Comparison of ENCODE assay signal across 10 mouse cellular contexts in genomic region chr7:15933437-15934359, GRCm38 (mm10). TPM values are rescaled to one million over a fixed set of nuclear protein-coding genes. Genes with fewer than 3 reads are reported as not detected.
A peak's percentile ranks its signal among the peaks of the same experiment; 100 is the strongest.
DNase-seq lines count a peak whose midpoint lies in the region; ATAC-seq and TF ChIP-seq lines count a peak whose summit lies in the region.
"Had no signal": no experiment of that assay in that cellular context is flagged by ENCODE, and none has a peak within 500 bp of the region (broad histone marks: within the 10 kb centered on the region; RNA-seq: fewer than 3 reads in every experiment).

No protein-coding gene starts in this region.

- H3K4me3 ChIP-seq in forebrain, embryonic 11.5 days (ENCODE audit: low read depth, low read length): no peak overlapping the region
- no peak overlapping the region for H3K4me3 ChIP-seq in forebrain, embryonic 13.5 days
- no peak overlapping the region for H3K4me3 ChIP-seq in lung, embryonic 16.5 days (ENCODE audit: low read length)
- H3K4me3 ChIP-seq in kidney, postnatal 0 days (replicated peaks; ENCODE audit: low read depth, low read length): no peak overlapping the region
- H3K4me3 ChIP-seq in stomach, embryonic 15.5 days (replicated peaks): no peak overlapping the region
- H3K4me3 ChIP-seq: embryonic facial prominence, embryonic 12.5 days had no signal

- no peaks in the 10 kb centered on the region for H3K27me3 ChIP-seq in forebrain, embryonic 11.5 days (ENCODE audit: control insufficient read depth, insufficient read depth, low read length)
- H3K27me3 ChIP-seq in forebrain, embryonic 13.5 days: no peaks in the 10 kb centered on the region
- H3K27me3 ChIP-seq in lung, embryonic 16.5 days (ENCODE audit: control insufficient read depth, insufficient read depth, low read depth, low read length): no peaks in the 10 kb centered on the region
- H3K27me3 ChIP-seq in kidney, postnatal 0 days (ENCODE audit: insufficient read depth, low read length): no peaks in the 10 kb centered on the region
- H3K27me3 ChIP-seq in stomach, embryonic 15.5 days (replicated peaks): no peaks in the 10 kb centered on the region
- H3K27me3 ChIP-seq: embryonic facial prominence, embryonic 12.5 days had no signal

- no peak for ATAC-seq in forebrain, embryonic 11.5 days (replicated peaks; ENCODE audit: low FRiP score)
- ATAC-seq in forebrain, embryonic 13.5 days: no peak
- peak; percentile 72 for ATAC-seq in lung, embryonic 16.5 days (ENCODE audit: low read depth)
- ATAC-seq in kidney, postnatal 0 days (replicated peaks; ENCODE audit: low FRiP score, low read depth): 0 out of 2 replicates have a peak, but pooled peaks have one; percentile 38
- ATAC-seq in stomach, embryonic 15.5 days (ENCODE audit: insufficient read depth, low FRiP score, low read depth): 0 out of 2 replicates have a peak, but pooled peaks have one; percentile 42

- no peaks in the 10 kb centered on the region for H3K4me1 ChIP-seq in forebrain, embryonic 11.5 days (replicated peaks; ENCODE audit: control insufficient read depth, insufficient read depth, low read length)
- H3K4me1 ChIP-seq in forebrain, embryonic 13.5 days: no peaks in the 10 kb centered on the region
- no peaks in the 10 kb centered on the region; the same call in 1 of the 2 replicates for H3K4me1 ChIP-seq in lung, embryonic 16.5 days (replicated peaks; ENCODE audit: control insufficient read depth, insufficient read depth, low read length)
- no peaks in the 10 kb centered on the region for H3K4me1 ChIP-seq in kidney, postnatal 0 days (replicated peaks; ENCODE audit: insufficient read depth, low read length)
- H3K4me1 ChIP-seq in stomach, embryonic 15.5 days: no peaks in the 10 kb centered on the region
- H3K4me1 ChIP-seq: embryonic facial prominence, embryonic 12.5 days had no signal

- H3K4me2 ChIP-seq in forebrain, embryonic 11.5 days (ENCODE audit: low read depth, low read length, severe bottlenecking): no peak overlapping the region
- H3K4me2 ChIP-seq in forebrain, embryonic 13.5 days: no peak overlapping the region
- H3K4me2 ChIP-seq in lung, embryonic 16.5 days (ENCODE audit: low read depth, low read length): peak overlapping the region; percentile 16; the same call in 1 of the 2 replicates
- 0 out of 2 replicates have a peak overlapping the region, but pooled peaks have one; percentile 10 for H3K4me2 ChIP-seq in kidney, postnatal 0 days (ENCODE audit: low read length)
- no peak overlapping the region for H3K4me2 ChIP-seq in stomach, embryonic 15.5 days
- H3K4me2 ChIP-seq: embryonic facial prominence, embryonic 12.5 days had no signal

- 62% methylated on average over 16 of the region's 16 CpGs for WGBS in forebrain, embryonic 11.5 days
- 67% methylated on average over 16 of the region's 16 CpGs for WGBS in forebrain, embryonic 13.5 days
- 40% methylated on average over 16 of the region's 16 CpGs for WGBS in lung, embryonic 16.5 days
- 28% methylated on average over 16 of the region's 16 CpGs for WGBS in kidney, postnatal 0 days
- WGBS in stomach, embryonic 15.5 days: 39% methylated on average over 16 of the region's 16 CpGs

- peak; percentile 46 for DNase-seq in forebrain, embryonic 11.5 days (ENCODE audit: low spot score)
- DNase-seq in lung, postnatal 14 days: no peak
- peak; percentile 68 for DNase-seq in kidney, postnatal 0 days (ENCODE audit: low spot score)
- no peak for DNase-seq in testis, postnatal 14 days (ENCODE audit: low spot score)
- no peak for DNase-seq in c-Kit-positive CD71-positive TER-119-positive erythroid progenitor cells, embryonic 14.5 days (ENCODE audit: low spot score)

- H3K27ac ChIP-seq in forebrain, embryonic 11.5 days (ENCODE audit: low read depth, low read length): no peak overlapping the region
- H3K27ac ChIP-seq in forebrain, embryonic 13.5 days: no peak overlapping the region
- H3K27ac ChIP-seq in lung, embryonic 16.5 days (ENCODE audit: low read length): peak overlapping the region; percentile 90
- H3K27ac ChIP-seq in kidney, postnatal 0 days: peak overlapping the region; percentile 47
- H3K27ac ChIP-seq in stomach, embryonic 15.5 days: 0 out of 2 replicates have a peak overlapping the region, but pooled peaks have one; percentile 12
- H3K27ac ChIP-seq: embryonic facial prominence, embryonic 12.5 days had no signal

- peaks cover 18% of the 10 kb centered on the region for H3K36me3 ChIP-seq in forebrain, embryonic 11.5 days (ENCODE audit: control insufficient read depth, insufficient read depth, low read length)
- peaks cover 41% of the 10 kb centered on the region for H3K36me3 ChIP-seq in forebrain, embryonic 13.5 days (ENCODE audit: poor library complexity, severe bottlenecking)
- H3K36me3 ChIP-seq in lung, embryonic 16.5 days (ENCODE audit: control insufficient read depth, insufficient read depth, low read length): peaks cover 22% of the 10 kb centered on the region
- H3K36me3 ChIP-seq in kidney, postnatal 0 days (ENCODE audit: insufficient read depth, low read length): peaks cover 18% of the 10 kb centered on the region
- peaks cover 25% of the 10 kb centered on the region for H3K36me3 ChIP-seq in stomach, embryonic 15.5 days

- no peak overlapping the region for H3K9ac ChIP-seq in forebrain, embryonic 11.5 days (ENCODE audit: low read length)
- no peak overlapping the region for H3K9ac ChIP-seq in forebrain, embryonic 13.5 days
- H3K9ac ChIP-seq in lung, embryonic 16.5 days (ENCODE audit: low read length): no peak overlapping the region
- no peak overlapping the region for H3K9ac ChIP-seq in kidney, postnatal 0 days (ENCODE audit: low read depth, low read length)
- no peak overlapping the region for H3K9ac ChIP-seq in stomach, embryonic 15.5 days
- H3K9ac ChIP-seq: embryonic facial prominence, embryonic 12.5 days had no signal

- TF ChIP-seq CTCF in kidney, postnatal 0 days (IDR thresholded peaks at IDR 0.05; ENCODE audit: low read depth): no peak

- no peaks in the 10 kb centered on the region; the same call in 1 of the 2 replicates for H3K9me3 ChIP-seq in forebrain, embryonic 11.5 days (ENCODE audit: control insufficient read depth, low read length)
- no peaks in the 10 kb centered on the region for H3K9me3 ChIP-seq in forebrain, embryonic 13.5 days (replicated peaks)
- H3K9me3 ChIP-seq in lung, embryonic 16.5 days (ENCODE audit: control insufficient read depth, low read length): no peaks in the 10 kb centered on the region
- H3K9me3 ChIP-seq in kidney, postnatal 0 days (replicated peaks; ENCODE audit: low read length): no peaks in the 10 kb centered on the region
- no peaks in the 10 kb centered on the region for H3K9me3 ChIP-seq in stomach, embryonic 15.5 days

RNA-seq across cellular contexts. Expression of gene Selenow, which starts 11.5 kb away (rescaled TPM):
- 944 and 965 TPM in 2 replicates for polyA plus RNA-seq in forebrain, embryonic 11.5 days (2014; fragmentation: Nextera tagmentation; extraction: Ambion mirVana)
- 1,237 and 1,357 TPM in 2 replicates for polyA plus RNA-seq in forebrain, embryonic 13.5 days (2015; fragmentation: Nextera tagmentation; extraction: Ambion mirVana)
- 755 and 791 TPM in 2 replicates for polyA plus RNA-seq in lung, embryonic 16.5 days (2015; fragmentation: Nextera tagmentation; extraction: Ambion mirVana)
- polyA plus RNA-seq in kidney, postnatal 0 days (2015; fragmentation: Nextera tagmentation; extraction: Ambion mirVana): 751 and 763 TPM in 2 replicates
- 686 and 711 TPM in 2 replicates for polyA plus RNA-seq in stomach, embryonic 15.5 days (2015; fragmentation: Nextera tagmentation; extraction: Ambion mirVana)

RNA-seq across cellular contexts. Expression of gene Nop53, which starts 12.2 kb away (rescaled TPM):
- 169 and 174 TPM in 2 replicates for polyA plus RNA-seq in forebrain, embryonic 11.5 days (2014; fragmentation: Nextera tagmentation; extraction: Ambion mirVana)
- polyA plus RNA-seq in forebrain, embryonic 13.5 days (2015; fragmentation: Nextera tagmentation; extraction: Ambion mirVana): 150 and 152 TPM in 2 replicates
- polyA plus RNA-seq in lung, embryonic 16.5 days (2015; fragmentation: Nextera tagmentation; extraction: Ambion mirVana): 185 and 189 TPM in 2 replicates
- polyA plus RNA-seq in kidney, postnatal 0 days (2015; fragmentation: Nextera tagmentation; extraction: Ambion mirVana): 213 and 221 TPM in 2 replicates
- polyA plus RNA-seq in stomach, embryonic 15.5 days (2015; fragmentation: Nextera tagmentation; extraction: Ambion mirVana): 173 and 183 TPM in 2 replicates

RNA-seq across cellular contexts. Expression of gene Ehd2, which starts 33.7 kb away (rescaled TPM):
- polyA plus RNA-seq in forebrain, embryonic 11.5 days (2014; fragmentation: Nextera tagmentation; extraction: Ambion mirVana): 10.4 and 11.3 TPM in 2 replicates
- polyA plus RNA-seq in forebrain, embryonic 13.5 days (2015; fragmentation: Nextera tagmentation; extraction: Ambion mirVana): 3.6 and 4.4 TPM in 2 replicates
- polyA plus RNA-seq in lung, embryonic 16.5 days (2015; fragmentation: Nextera tagmentation; extraction: Ambion mirVana): 95.0 and 109 TPM in 2 replicates
- 24.6 and 26.6 TPM in 2 replicates for polyA plus RNA-seq in kidney, postnatal 0 days (2015; fragmentation: Nextera tagmentation; extraction: Ambion mirVana)
- 49.0 and 49.6 TPM in 2 replicates for polyA plus RNA-seq in stomach, embryonic 15.5 days (2015; fragmentation: Nextera tagmentation; extraction: Ambion mirVana)

RNA-seq across cellular contexts. Expression of gene Crxos, which starts 51.3 kb away (rescaled TPM):
- not detected in 2 replicates for polyA plus RNA-seq in forebrain, embryonic 11.5 days (2014; fragmentation: Nextera tagmentation; extraction: Ambion mirVana)
- polyA plus RNA-seq in forebrain, embryonic 13.5 days (2015; fragmentation: Nextera tagmentation; extraction: Ambion mirVana): not detected in 2 replicates
- not detected in 2 replicates for polyA plus RNA-seq in lung, embryonic 16.5 days (2015; fragmentation: Nextera tagmentation; extraction: Ambion mirVana)
- not detected in 2 replicates for polyA plus RNA-seq in kidney, postnatal 0 days (2015; fragmentation: Nextera tagmentation; extraction: Ambion mirVana)
- not detected in 2 replicates for polyA plus RNA-seq in stomach, embryonic 15.5 days (2015; fragmentation: Nextera tagmentation; extraction: Ambion mirVana)
- polyA plus RNA-seq: embryonic facial prominence, embryonic 12.5 days; large intestine, adult 2 months had no signal

RNA-seq across cellular contexts. Expression of gene Crx, which starts 53.9 kb away (rescaled TPM):
- polyA plus RNA-seq in forebrain, embryonic 11.5 days (2014; fragmentation: Nextera tagmentation; extraction: Ambion mirVana): not detected in 2 replicates
- polyA plus RNA-seq in forebrain, embryonic 13.5 days (2015; fragmentation: Nextera tagmentation; extraction: Ambion mirVana): not detected in 2 replicates
- polyA plus RNA-seq in lung, embryonic 16.5 days (2015; fragmentation: Nextera tagmentation; extraction: Ambion mirVana): not detected in 2 replicates
- polyA plus RNA-seq in kidney, postnatal 0 days (2015; fragmentation: Nextera tagmentation; extraction: Ambion mirVana): not detected in 2 replicates
- polyA plus RNA-seq in stomach, embryonic 15.5 days (2015; fragmentation: Nextera tagmentation; extraction: Ambion mirVana): not detected in 2 replicates
- polyA plus RNA-seq: embryonic facial prominence, embryonic 12.5 days; large intestine, adult 2 months had no signal

Comparison
In these comparisons a context has a peak if more than half of its experiments do, and no peak if none do; other contexts are left out.
1. ATAC-seq: peak in lung, embryonic 16.5 days (single experiment), kidney, postnatal 0 days (single experiment) and stomach, embryonic 15.5 days (single experiment); none in forebrain, embryonic 11.5 days (single experiment) and forebrain, embryonic 13.5 days (single experiment).
2. DNase-seq: peak in forebrain, embryonic 11.5 days (single experiment) and kidney, postnatal 0 days (single experiment); none in lung, postnatal 14 days (single experiment), testis, postnatal 14 days (single experiment) and c-Kit-positive CD71-positive TER-119-positive erythroid progenitor cells, embryonic 14.5 days (single experiment).
3. H3K27ac ChIP-seq: peak in lung, embryonic 16.5 days (single experiment), kidney, postnatal 0 days (single experiment) and stomach, embryonic 15.5 days (single experiment); none in forebrain, embryonic 11.5 days (single experiment) and forebrain, embryonic 13.5 days (single experiment).
4. H3K4me2 ChIP-seq: peak in lung, embryonic 16.5 days (single experiment) and kidney, postnatal 0 days (single experiment); none in forebrain, embryonic 11.5 days (single experiment), forebrain, embryonic 13.5 days (single experiment) and stomach, embryonic 15.5 days (single experiment).